Mouse (Mus musculus) CH12.LX (cell line): Measurements from ENCODE around the gene Myo1d. TPM values are rescaled to one million over a fixed set of nuclear protein-coding genes. Genes with fewer than 3 reads are reported as not detected.

Experiments used
- DNase-seq: peaks from one replicate; pipeline ENCODE4 v3.0.0-alpha.2; 2013; ENCODE audit errors: extremely low read depth
- H3K27ac ChIP-seq: 2 replicates; pipeline ENCODE4 v1.5.1; 2012; ENCODE audit warnings: low read depth, mild to moderate bottlenecking, control low read depth, moderate library complexity; ENCODE audit not compliant: insufficient read depth
- H3K27me3 ChIP-seq: replicated peaks from 2 replicates; pipeline ENCODE3; 2012; ENCODE audit warnings: inconsistent platforms
- H3K36me3 ChIP-seq, 2 experiments: replicated peaks in 1 of 2; 2 replicates each; pipeline versions ENCODE3 to v1.6.1; 2012; ENCODE audit warnings: inconsistent platforms in 1 of 2, low read length in 1 of 2, mild to moderate bottlenecking in 1 of 2, mixed read lengths in 1 of 2, moderate library complexity in 1 of 2; ENCODE audit not compliant: control insufficient read depth in 1 of 2, insufficient read depth in 1 of 2
- H3K4me1 ChIP-seq, 2 experiments: 2 replicates each; pipeline ENCODE4 v1.6.1; 2012; ENCODE audit warnings: inconsistent platforms in 1 of 2, moderate library complexity in 1 of 2; ENCODE audit not compliant: insufficient read depth in 2 of 2, control insufficient read depth in 1 of 2
- H3K4me2 ChIP-seq: 2 replicates; pipeline ENCODE4 v1.6.1; 2012; ENCODE audit warnings: low read depth, mild to moderate bottlenecking, control low read depth; ENCODE audit not compliant: poor library complexity, insufficient read depth, severe bottlenecking
- H3K4me3 ChIP-seq, 3 experiments: fragments of 150-350 bp in 1 of 3; sonication (generic) in 1 of 3; replicated peaks in 1 of 3; 2 replicates each; pipeline versions ENCODE3 to v1.5.1; 2011 to 2012; ENCODE audit warnings: low read depth in 2 of 3, low read length in 2 of 3, mild to moderate bottlenecking in 2 of 3, moderate library complexity in 2 of 3, control low read depth in 1 of 3, improper control_type of control experiment in 1 of 3, inconsistent platforms in 1 of 3, mixed read lengths in 1 of 3; ENCODE audit not compliant: poor library complexity in 1 of 3
- H3K79me2 ChIP-seq: replicated peaks from 2 replicates; pipeline ENCODE4 v1.6.1; 2012; ENCODE audit warnings: mild to moderate bottlenecking, moderate library complexity; ENCODE audit not compliant: control insufficient read depth, poor library complexity, insufficient read depth, severe bottlenecking; ENCODE audit errors: extremely low read depth
- H3K9ac ChIP-seq: 2 replicates; pipeline ENCODE4 v1.6.1; 2012; ENCODE audit warnings: low read depth, mild to moderate bottlenecking, control low read depth, moderate library complexity; ENCODE audit not compliant: insufficient read depth
- H3K9me3 ChIP-seq: replicated peaks from 2 replicates; pipeline ENCODE3; 2012; ENCODE audit warnings: low read length, inconsistent platforms, mixed read lengths
- BHLHE40 ChIP-seq: IDR thresholded peaks from 2 replicates; pipeline ENCODE4 v1.6.1; 2011; ENCODE audit warnings: mild to moderate bottlenecking, low read depth, low read length, improper control_type of control experiment
- CHD2 ChIP-seq: IDR thresholded peaks from 2 replicates; pipeline ENCODE4 v1.6.1; 2011; ENCODE audit warnings: low read length, improper control_type of control experiment
- CTCF ChIP-seq, 2 experiments: IDR thresholded peaks in 1 of 2; conservative IDR thresholded peaks in 1 of 2; 2 replicates each; pipeline ENCODE4 v1.5.1; 2011 to 2012; ENCODE audit warnings: low read depth in 2 of 2, low read length in 2 of 2, improper control_type of control experiment in 1 of 2, inconsistent platforms in 1 of 2, mild to moderate bottlenecking in 1 of 2, moderate library complexity in 1 of 2
- ELF1 ChIP-seq: IDR thresholded peaks from 2 replicates; pipeline ENCODE4 v1.6.1; 2014; ENCODE audit warnings: low read depth, mild to moderate bottlenecking, inconsistent platforms, low read length, improper control_type of control experiment
- EP300 ChIP-seq: IDR thresholded peaks from 2 replicates; pipeline ENCODE4 v1.6.1; 2011; ENCODE audit warnings: low read length, improper control_type of control experiment
- ETS1 ChIP-seq: conservative IDR thresholded peaks from 2 replicates; pipeline ENCODE4 v1.6.1; 2012; ENCODE audit warnings: low read depth, mild to moderate bottlenecking, inconsistent platforms, low read length, improper control_type of control experiment, moderate library complexity
- KAT2A ChIP-seq: IDR thresholded peaks from 2 replicates; pipeline ENCODE4 v1.6.1; 2012; ENCODE audit warnings: low read length, improper control_type of control experiment, inconsistent platforms; ENCODE audit not compliant: insufficient replicate concordance
- MAFK ChIP-seq: IDR thresholded peaks from 2 replicates; pipeline ENCODE4 v1.6.1; 2011; ENCODE audit warnings: low read length, improper control_type of control experiment; ENCODE audit not compliant: insufficient replicate concordance
- MAX ChIP-seq: IDR thresholded peaks from 2 replicates; pipeline ENCODE4 v1.6.1; 2011; ENCODE audit warnings: low read length, improper control_type of control experiment
- MAZ ChIP-seq: IDR thresholded peaks from 2 replicates; pipeline ENCODE4 v1.6.1; 2012; ENCODE audit warnings: low read depth, mild to moderate bottlenecking, inconsistent platforms, low read length, improper control_type of control experiment, moderate library complexity
- MXI1 ChIP-seq: IDR thresholded peaks from 2 replicates; pipeline ENCODE4 v1.6.1; 2011; ENCODE audit warnings: mild to moderate bottlenecking, low read depth, low read length, improper control_type of control experiment
- PAX5 ChIP-seq: IDR thresholded peaks from 2 replicates; pipeline ENCODE4 v1.6.1; 2012; ENCODE audit warnings: low read length, inconsistent platforms, mixed read lengths
- POLR2AphosphoS2 ChIP-seq: IDR thresholded peaks from 2 replicates; pipeline ENCODE4 v1.6.1; 2011; ENCODE audit warnings: low read depth, low read length, improper control_type of control experiment
- RCOR1 ChIP-seq: conservative IDR thresholded peaks from 2 replicates; pipeline ENCODE4 v1.6.1; 2012; ENCODE audit warnings: low read depth, mild to moderate bottlenecking, inconsistent platforms, low read length, improper control_type of control experiment
- USF1 ChIP-seq: IDR thresholded peaks from 2 replicates; pipeline ENCODE4 v1.6.1; 2014; ENCODE audit warnings: low read depth, mild to moderate bottlenecking, inconsistent platforms, low read length, improper control_type of control experiment
- USF2 ChIP-seq: conservative IDR thresholded peaks from 2 replicates; pipeline ENCODE4 v1.6.1; 2011; ENCODE audit warnings: low read depth, low read length, improper control_type of control experiment
- ZC3H11A ChIP-seq: IDR thresholded peaks from 2 replicates; pipeline ENCODE4 v1.6.1; 2012; ENCODE audit warnings: low read depth, mild to moderate bottlenecking, inconsistent platforms, low read length, improper control_type of control experiment
- ZKSCAN1 ChIP-seq: IDR thresholded peaks from 2 replicates; pipeline ENCODE4 v1.6.1; 2012; ENCODE audit warnings: low read depth, inconsistent platforms, low read length, improper control_type of control experiment, borderline replicate concordance
- ZMIZ1 ChIP-seq: IDR thresholded peaks from 2 replicates; pipeline ENCODE4 v1.6.1; 2012; ENCODE audit warnings: low read depth, mild to moderate bottlenecking, inconsistent platforms, low read length, improper control_type of control experiment
- ZNF384 ChIP-seq: IDR thresholded peaks from 2 replicates; pipeline ENCODE4 v1.6.1; 2012; ENCODE audit warnings: low read depth, low read length, improper control_type of control experiment, inconsistent platforms
- dilution Hi-C: fragments of 300-500 bp; cut with MboI; formaldehyde crosslinking; loops from 2 replicates; pipeline ENCODE4 v1.14.3; 2020; ENCODE audit warnings: low sequenced_read_pairs; ENCODE audit not compliant: extremely low pct_unique_long_range_greater_than_20kb, extremely low pct_ligation_motif_present
- in situ Hi-C: fragments of 300-500 bp; cut with MboI; formaldehyde crosslinking; loops from 3 replicates; pipeline ENCODE4 v1.14.3; 2019; ENCODE audit warnings: low sequenced_read_pairs, low pct_ligation_motif_present, low pct_unique_long_range_greater_than_20kb, mixed read lengths
- polyA plus RNA-seq: library from polyadenylated mRNA; unstranded; fragments of >175 nt; gene quantifications from 2 replicates; pipeline ENCODE4 v1.2.1, GENCODE M21; 2012; ENCODE audit warnings: low read depth; ENCODE audit not compliant: insufficient read length
- total RNA-seq, 2 experiments: library from RNA; depleted of rRNA; stranded (reverse); fragments of 300-350 nt in 1 of 2; fragments of >200 nt in 1 of 2; gene quantifications; 2 replicates each; pipeline ENCODE4 v1.2.3; 2012 to 2014

Myo1d gene
- total and polyA plus RNA-seq, 3 experiments: 2.2 to 5.6 (median 2.9) TPM

- Histone ChIP-seq H3K27ac (no peak overlapping the region), H3K4me1 (peaks cover 10 to 58% of the 10 kb centered on the region in 2 experiments), H3K79me2 (peaks cover 10% of the 10 kb centered on the region), H3K4me3 (no peak overlapping the region), H3K27me3 (no peaks in the 10 kb centered on the region), H3K9me3 (no peaks in the 10 kb centered on the region), H3K36me3 (peaks cover 7 to 32% of the 10 kb centered on the region in 2 experiments), H3K4me2 (no peak overlapping the region), H3K9ac (no peak overlapping the region)
- dilution Hi-C loops: no loop called here
- in situ Hi-C loops: no loop called here
- no peak for DNase-seq
- TF ChIP-seq MXI1 (no peak), ZC3H11A (no peak), MAZ (no peak), USF1 (no peak), ETS1 (no peak), BHLHE40 (no peak), RCOR1 (no peak), PAX5 (no peak), ZNF384 (no peak), MAFK (no peak), ELF1 (no peak), USF2 (no peak)
Measured at GRCm38 (mm10) chr11:80484191-80484791, 295.5 kb downstream of the Myo1d start.

- no peak overlapping the region for H3K9ac ChIP-seq
- H3K27me3 ChIP-seq: no peaks in the 10 kb centered on the region
- no peak for TF ChIP-seq ZKSCAN1
- no peak for TF ChIP-seq ZMIZ1
- no peak for TF ChIP-seq KAT2A
- no peak for TF ChIP-seq USF2
- TF ChIP-seq ZC3H11A: no peak
- no peak for TF ChIP-seq CTCF (conservative IDR thresholded peaks at IDR 0.05 in 1 of 2, IDR thresholded peaks at IDR 0.05 in 1 of 2; ENCODE audit: low read depth in 2 of 2, low read length in 2 of 2)
- TF ChIP-seq ZNF384: no peak
- no peak for TF ChIP-seq PAX5
- no peak for TF ChIP-seq MAX
- no peak for TF ChIP-seq EP300
- no peak for TF ChIP-seq BHLHE40
- TF ChIP-seq MAZ: no peak
- TF ChIP-seq CHD2: no peak
- TF ChIP-seq POLR2AphosphoS2: no peak
- dilution Hi-C loops (no loop called here), in situ Hi-C loops (no loop called here)
- DNase-seq: no peak
- no peaks in the 10 kb centered on the region for H3K9me3 ChIP-seq
- no peak overlapping the region for H3K27ac ChIP-seq
- peaks cover 10 to 58% of the 10 kb centered on the region in 2 experiments for H3K4me1 ChIP-seq
- H3K36me3 ChIP-seq: peaks cover 10 to 39% of the 10 kb centered on the region in 2 experiments
- no peak overlapping the region for H3K4me3 ChIP-seq
- peaks cover 17% of the 10 kb centered on the region for H3K79me2 ChIP-seq
- H3K4me2 ChIP-seq: no peak overlapping the region
Measured at GRCm38 (mm10) chr11:80483536-80484067, 296.2 kb downstream of the Myo1d start.
